Mouse (Mus musculus) ES-E14 (cell line): ENCODE measurements at regions not wholly inside any gene's neighbourhood (a gene's known extent, or its start where the extent isn't known, plus 50 kb on each side); places are given as distances from the start of the nearest gene placed in this dataset.

Experiments
- CHD2 ChIP-seq: IDR thresholded peaks from 2 replicates; pipeline ENCODE4 v1.6.1; 2014; ENCODE audit warnings: mild to moderate bottlenecking, low read depth, low read length, inconsistent platforms
- HCFC1 ChIP-seq: IDR thresholded peaks from 2 replicates; pipeline ENCODE4 v1.6.1; 2012; ENCODE audit warnings: low read length, inconsistent platforms, borderline replicate concordance; ENCODE audit not compliant: insufficient read depth
- MAFK ChIP-seq: IDR thresholded peaks from 2 replicates; pipeline ENCODE4 v1.6.1; 2014; ENCODE audit warnings: mild to moderate bottlenecking, low read depth, low read length, inconsistent platforms; ENCODE audit not compliant: insufficient read depth
- ZC3H11A ChIP-seq: IDR thresholded peaks from 2 replicates; pipeline ENCODE4 v1.6.1; 2012; ENCODE audit warnings: low read depth, mild to moderate bottlenecking, inconsistent platforms, low read length, borderline replicate concordance

DNA sequence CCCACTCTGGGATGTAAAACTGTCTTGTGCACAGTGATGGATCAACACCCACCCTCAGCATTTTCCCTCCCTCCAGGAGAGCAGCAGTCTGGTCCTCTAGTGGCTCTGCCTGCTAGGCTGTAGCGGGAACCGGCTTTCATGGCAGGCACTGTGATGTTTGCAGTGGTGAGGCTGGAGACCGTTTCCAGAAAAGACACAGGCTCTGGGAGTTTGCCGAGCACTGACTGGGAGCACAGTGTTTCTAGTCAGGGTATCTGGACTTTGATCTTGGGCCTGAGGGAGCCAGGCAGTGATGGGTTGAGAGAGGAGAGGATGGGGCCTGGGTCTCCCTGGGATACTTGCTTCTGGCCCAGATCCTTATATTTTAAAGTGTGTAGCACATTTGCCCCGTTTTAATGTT lies 158.7 kb upstream of the Cdyl start:
- TF ChIP-seq CHD2: no peak
- no peak for TF ChIP-seq HCFC1
- no peak for TF ChIP-seq ZC3H11A
- no peak for TF ChIP-seq MAFK
